Mouse (Mus musculus) C2C12 (cell line): Measurements from ENCODE around the gene Zap70. TPM values are rescaled to one million over a fixed set of nuclear protein-coding genes. Genes with fewer than 3 reads are reported as not detected.

Experiments used
- H3K27me3 ChIP-seq: one replicate; pipeline ENCODE4 v1.6.1; 2011; ENCODE audit not compliant: control insufficient read depth, insufficient read depth, insufficient read length
- H3K36me3 ChIP-seq: one replicate; pipeline ENCODE4 v1.6.1; 2011; ENCODE audit not compliant: control insufficient read depth, insufficient read depth
- H3K4me3 ChIP-seq: one replicate; pipeline ENCODE4 v1.5.1; 2011; ENCODE audit warnings: mild to moderate bottlenecking, control low read depth; ENCODE audit not compliant: poor library complexity, insufficient read depth, severe bottlenecking
- H3K79me2 ChIP-seq: one replicate; pipeline ENCODE4 v1.6.1; 2011; ENCODE audit not compliant: control insufficient read depth, insufficient read depth
- H3K79me3 ChIP-seq: one replicate; pipeline ENCODE4 v1.6.1; 2011; ENCODE audit warnings: low read depth, control low read depth
- H3ac ChIP-seq: one replicate; pipeline ENCODE3; 2011; ENCODE audit warnings: low read depth; ENCODE audit not compliant: control insufficient read depth, insufficient read length
- CEBPB ChIP-seq: IDR thresholded peaks from one replicate; pipeline ENCODE4 v1.6.1; 2011; ENCODE audit warnings: low read depth, mild to moderate bottlenecking, control low read depth, moderate library complexity
- CTCF ChIP-seq: IDR thresholded peaks from one replicate; pipeline ENCODE4 v1.5.1; 2011; ENCODE audit not compliant: control insufficient read depth, insufficient read depth, insufficient read length
- FOSL1 ChIP-seq: IDR thresholded peaks from one replicate; pipeline ENCODE4 v1.8.0; 2011; ENCODE audit warnings: mild to moderate bottlenecking, low read length; ENCODE audit not compliant: poor library complexity, insufficient read depth, severe bottlenecking
- MAX ChIP-seq: IDR thresholded peaks from one replicate; pipeline ENCODE4 v1.6.1; 2011; ENCODE audit warnings: mild to moderate bottlenecking, control low read depth
- MYOD1 ChIP-seq: IDR thresholded peaks from one replicate; pipeline ENCODE4 v1.6.1; 2011; ENCODE audit warnings: low read depth; ENCODE audit not compliant: control insufficient read depth, insufficient read length
- MYOG ChIP-seq: IDR thresholded peaks from one replicate; pipeline ENCODE4 v1.6.1; 2011; ENCODE audit not compliant: control insufficient read depth, insufficient read length; ENCODE audit errors: extremely low read depth
- USF1 ChIP-seq: IDR thresholded peaks from one replicate; pipeline ENCODE4 v1.6.1; 2011; ENCODE audit warnings: low read depth, mild to moderate bottlenecking, control low read depth, moderate library complexity
- polyA plus RNA-seq: library from polyadenylated mRNA; unstranded; fragments of >200 nt; fragmentation: generic; extraction: Trizol; gene quantifications from one replicate; pipeline ENCODE4 v1.2.1, GENCODE M21; 2012; ENCODE audit warnings: missing spikeins

Zap70 gene
- polyA plus RNA-seq, 1 experiment: not detected

DNA sequence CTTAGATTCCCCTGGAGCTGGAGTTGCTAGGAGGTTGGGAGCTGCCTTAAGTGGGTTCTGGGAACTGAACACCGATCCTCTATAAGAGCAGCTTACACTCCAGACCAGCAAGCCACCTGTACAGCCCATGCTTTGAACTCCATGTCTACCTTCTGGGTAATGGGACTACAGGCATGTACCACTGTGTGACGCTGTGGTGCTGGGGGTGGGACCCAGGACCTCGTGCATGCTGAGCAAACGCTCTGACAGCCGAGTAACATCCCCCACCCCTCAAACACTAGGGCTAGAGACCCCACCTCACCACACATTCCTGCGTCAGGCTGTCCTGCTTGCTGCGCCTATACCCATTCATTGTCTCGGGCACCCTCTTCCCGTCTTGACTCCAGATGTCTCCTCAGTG lies 3.0 kb upstream of the Zap70 start:
- H3ac ChIP-seq: no peak overlapping the region
- peaks cover 16% of the 10 kb centered on the region for H3K27me3 ChIP-seq
- no peak overlapping the region for H3K4me3 ChIP-seq
- H3K36me3 ChIP-seq: no peaks in the 10 kb centered on the region
- TF ChIP-seq MAX: no peak
- H3K79me3 ChIP-seq: no peaks in the 10 kb centered on the region
- H3K79me2 ChIP-seq: no peaks in the 10 kb centered on the region

DNA sequence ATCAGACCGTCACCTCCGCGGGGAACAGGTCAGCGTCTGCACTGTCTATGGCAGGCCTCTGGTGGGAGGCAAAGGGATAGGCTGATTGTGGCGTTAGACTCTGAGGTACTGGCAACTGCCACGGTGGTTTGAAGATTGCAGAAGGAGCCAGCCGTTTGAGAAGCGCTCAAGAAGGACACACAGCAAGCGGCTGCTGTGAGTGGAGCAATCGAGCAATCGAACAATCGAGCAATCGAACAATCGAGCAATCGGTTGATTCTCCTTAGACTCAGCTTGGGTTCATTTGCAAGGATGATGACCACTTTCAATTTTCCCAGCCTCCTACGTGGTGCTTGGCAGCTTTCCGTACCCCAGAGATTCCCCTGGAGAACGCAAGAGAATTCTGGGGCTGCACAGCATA lies 2.5 kb upstream of the Zap70 start:
- Histone ChIP-seq H3K4me3 (no peak overlapping the region), H3K27me3 (peaks cover 14% of the 10 kb centered on the region), H3K36me3 (no peaks in the 10 kb centered on the region), H3K79me3 (no peaks in the 10 kb centered on the region), H3ac (no peak overlapping the region), H3K79me2 (no peaks in the 10 kb centered on the region)
- TF ChIP-seq USF1 (no peak), MAX (no peak), CEBPB (no peak), MYOG (no peak), MYOD1 (no peak), FOSL1 (no peak), CTCF (no peak)

DNA sequence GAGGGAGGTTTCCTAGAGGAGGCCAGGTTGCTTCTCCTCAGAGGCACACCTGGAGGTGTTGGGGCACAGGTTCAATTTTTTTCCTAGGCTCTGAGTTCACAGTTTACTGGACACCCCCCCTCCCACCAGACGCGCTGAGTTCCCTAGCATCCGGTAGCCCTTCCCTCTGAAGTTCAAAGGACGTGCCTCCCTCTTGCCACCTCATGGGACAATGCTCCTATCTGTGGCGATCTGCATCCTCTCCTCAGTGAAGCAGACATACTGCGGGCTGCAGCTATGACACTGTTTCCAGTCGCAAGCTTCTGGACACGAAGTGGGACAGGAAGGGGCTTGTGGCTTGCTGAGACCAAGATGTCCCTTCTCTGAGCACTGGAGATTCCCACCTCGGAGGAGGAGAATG lies 1.2 kb upstream of the Zap70 start:
- no peak for TF ChIP-seq CEBPB
- no peak for TF ChIP-seq FOSL1
- no peak for TF ChIP-seq USF1
- no peak for TF ChIP-seq MAX
- Histone ChIP-seq H3ac (no peak overlapping the region), H3K36me3 (no peaks in the 10 kb centered on the region), H3K79me3 (no peaks in the 10 kb centered on the region), H3K4me3 (no peak overlapping the region), H3K27me3 (peaks cover 21% of the 10 kb centered on the region), H3K79me2 (no peaks in the 10 kb centered on the region)

DNA sequence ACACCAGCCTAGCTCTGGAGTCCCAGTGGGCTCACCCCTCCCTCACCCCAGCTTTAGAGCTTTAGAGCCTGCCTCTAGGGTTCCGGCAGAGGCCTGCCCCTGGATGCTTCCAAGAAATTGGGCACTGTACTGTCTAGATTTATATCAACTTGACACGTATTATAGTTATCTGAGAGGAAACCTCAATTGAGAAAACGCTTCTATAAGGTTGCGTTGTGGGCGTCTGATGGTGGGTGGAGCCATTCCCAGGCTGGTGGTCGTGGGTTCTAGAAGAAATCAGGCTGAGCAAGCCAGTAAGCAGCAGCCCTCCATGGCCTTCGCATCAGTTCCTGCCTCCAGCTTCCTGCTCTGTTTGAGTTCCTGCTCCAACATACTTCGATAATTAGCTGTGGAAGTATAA lies 537 bp upstream of the Zap70 start:
- H3K79me3 ChIP-seq: no peaks in the 10 kb centered on the region
- H3K4me3 ChIP-seq: no peak overlapping the region
- no peaks in the 10 kb centered on the region for H3K36me3 ChIP-seq
- H3K27me3 ChIP-seq: peaks cover 22% of the 10 kb centered on the region
- H3K79me2 ChIP-seq: no peaks in the 10 kb centered on the region
- H3ac ChIP-seq: no peak overlapping the region
- no peak for TF ChIP-seq FOSL1
- no peak for TF ChIP-seq CTCF
- TF ChIP-seq CEBPB: no peak
- no peak for TF ChIP-seq MYOD1
- TF ChIP-seq MAX: no peak
- TF ChIP-seq USF1: no peak
- no peak for TF ChIP-seq MYOG

DNA sequence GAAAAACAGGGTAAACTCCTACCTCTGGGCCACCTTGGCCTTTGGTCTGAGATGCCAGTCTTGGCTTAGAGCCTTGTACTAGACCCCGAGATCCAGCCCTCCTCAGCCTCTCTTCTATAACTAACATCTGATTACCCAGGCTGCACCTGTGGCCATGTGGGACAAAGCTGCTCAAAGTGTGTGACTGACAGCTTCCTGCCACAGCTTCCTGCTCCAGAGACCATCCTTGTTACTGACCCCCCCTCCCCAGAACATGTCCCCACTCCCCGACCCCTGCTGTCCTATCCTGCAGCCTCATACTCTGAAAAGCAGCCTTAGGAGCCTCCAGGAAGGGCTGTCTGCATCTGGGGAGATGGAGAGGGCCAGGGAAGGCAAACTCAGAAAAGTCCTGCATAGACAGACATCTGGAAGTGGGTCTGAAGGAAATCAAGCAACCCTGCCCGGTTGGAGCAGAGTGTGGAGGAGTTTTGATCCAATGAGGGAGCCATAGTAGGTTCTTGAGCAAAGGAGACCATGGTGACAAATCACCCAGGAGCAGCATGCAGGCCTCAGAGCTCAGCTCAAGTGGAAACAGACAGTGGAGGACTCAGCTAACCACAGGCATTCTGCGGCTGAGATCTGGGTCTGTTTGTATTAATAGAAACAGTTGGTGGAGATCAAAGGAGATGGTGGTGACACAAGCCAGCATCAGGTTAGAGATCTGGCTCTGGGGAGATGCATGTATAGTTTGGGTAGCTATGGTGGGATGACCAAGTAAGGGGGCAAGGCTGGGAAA lies 5.0 kb downstream of the Zap70 start:
- Histone ChIP-seq H3K36me3 (no peaks in the 10 kb centered on the region), H3K27me3 (peaks cover 14% of the 10 kb centered on the region), H3K4me3 (no peak overlapping the region), H3K79me3 (no peaks in the 10 kb centered on the region), H3K79me2 (no peaks in the 10 kb centered on the region), H3ac (no peak overlapping the region)
- TF ChIP-seq USF1: no peak
- no peak for TF ChIP-seq FOSL1
- no peak for TF ChIP-seq CTCF
- no peak for TF ChIP-seq MYOD1
- no peak for TF ChIP-seq MAX
- no peak for TF ChIP-seq MYOG
- TF ChIP-seq CEBPB: no peak

DNA sequence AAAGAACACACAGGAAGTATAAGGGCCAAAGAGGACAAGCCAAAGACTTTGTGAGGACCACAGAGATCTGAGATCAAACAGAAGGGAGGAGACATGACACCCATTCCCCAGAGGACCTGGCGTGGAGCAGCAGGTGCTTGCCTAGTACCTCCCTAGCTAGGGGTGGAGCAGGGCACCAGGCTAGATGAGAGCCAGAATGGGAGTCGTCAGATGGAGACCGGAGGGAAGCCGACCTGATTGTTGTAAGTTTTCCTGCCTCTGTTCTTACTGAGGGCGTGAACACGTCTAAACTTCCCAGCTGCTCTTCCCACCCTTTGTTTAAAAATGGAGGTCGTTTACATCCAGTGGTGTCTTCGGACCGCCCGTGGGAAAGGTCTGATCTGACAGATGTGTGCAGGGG lies 5.7 kb downstream of the Zap70 start:
- Histone ChIP-seq H3K36me3 (no peaks in the 10 kb centered on the region), H3K27me3 (peaks cover 10% of the 10 kb centered on the region), H3ac (no peak overlapping the region), H3K4me3 (no peak overlapping the region), H3K79me3 (no peaks in the 10 kb centered on the region), H3K79me2 (no peaks in the 10 kb centered on the region)
- TF ChIP-seq CTCF (no peak), CEBPB (no peak), FOSL1 (no peak), MYOD1 (no peak), MYOG (no peak), USF1 (no peak), MAX (no peak)
